Mouse (Mus musculus) layer of hippocampus, adult 11-12 months (tissue): ENCODE measurements at regions not wholly inside any gene's neighbourhood (a gene's known extent, or its start where the extent isn't known, plus 50 kb on each side); places are given as distances from the start of the nearest gene placed in this dataset.

Source experiments
- DNase-seq: peaks from one replicate; pipeline ENCODE4 v3.0.0; 2022; ENCODE audit warnings: low spot score

- no peak for DNase-seq
Measured at GRCm38 (mm10) chr6:51284881-51285280, 147.6 kb upstream of the Nfe2l3 start.

GRCm38 (mm10) chr6:51286836-51287235 lies 145.6 kb upstream of the Nfe2l3 start:
- no peak for DNase-seq

GRCm38 (mm10) chr6:51287383-51287782 lies 145.1 kb upstream of the Nfe2l3 start:
- no peak for DNase-seq

- DNase-seq: no peak
Measured at GRCm38 (mm10) chr6:51287807-51288206, 144.7 kb upstream of the Nfe2l3 start.

GRCm38 (mm10) chr6:51288306-51289066 lies 144.0 kb upstream of the Nfe2l3 start:
- DNase-seq: no peak

- no peak for DNase-seq
Measured at GRCm38 (mm10) chr6:51289067-51289725, 143.3 kb upstream of the Nfe2l3 start.

GRCm38 (mm10) chr6:51300694-51301417 lies 131.6 kb upstream of the Nfe2l3 start:
- DNase-seq: no peak

GRCm38 (mm10) chr6:51301831-51302230 lies 130.6 kb upstream of the Nfe2l3 start:
- no peak for DNase-seq

GRCm38 (mm10) chr6:51302240-51302639 lies 130.2 kb upstream of the Nfe2l3 start:
- DNase-seq: no peak

GRCm38 (mm10) chr6:51318341-51318740 lies 114.1 kb upstream of the Nfe2l3 start:
- DNase-seq: no peak

GRCm38 (mm10) chr6:51320019-51320418 lies 112.5 kb upstream of the Nfe2l3 start:
- no peak for DNase-seq

- DNase-seq: no peak
Measured at GRCm38 (mm10) chr6:51320676-51321419, 111.6 kb upstream of the Nfe2l3 start.

- DNase-seq: no peak
Measured at GRCm38 (mm10) chr6:51326103-51326829, 106.2 kb upstream of the Nfe2l3 start.

- no peak for DNase-seq
Measured at GRCm38 (mm10) chr6:51329070-51329995, 103.1 kb upstream of the Nfe2l3 start.

- no peak for DNase-seq
Measured at GRCm38 (mm10) chr6:51330069-51330706, 102.3 kb upstream of the Nfe2l3 start.

- no peak for DNase-seq
Measured at GRCm38 (mm10) chr6:51332841-51333240, 99.6 kb upstream of the Nfe2l3 start.

- DNase-seq: no peak
Measured at GRCm38 (mm10) chr6:51333722-51334360, 98.6 kb upstream of the Nfe2l3 start.

GRCm38 (mm10) chr6:51335314-51335713 lies 97.2 kb upstream of the Nfe2l3 start:
- no peak for DNase-seq

- DNase-seq: no peak
Measured at GRCm38 (mm10) chr6:51339301-51339700, 93.2 kb upstream of the Nfe2l3 start.
